Mouse (Mus musculus): ENCODE measurements around the gene Tlr12. TPM values are rescaled to one million over a fixed set of nuclear protein-coding genes. Genes with fewer than 3 reads are reported as not detected.
"Not testable (repeated sequence)": the region's sequence is repeated elsewhere in the genome, so short reads cannot be mapped to it uniquely, and the experiment has no call there.

The Tlr12 gene
- 1.9 and 2.1 TPM in 2 replicates for polyA plus RNA-seq (2012; rRNA removed)

- DNase-seq (ENCODE audit: low read depth) = no peak
- TF ChIP-seq CTCF (IDR thresholded peaks at IDR 0.05; ENCODE audit: borderline replicate concordance, extremely low read depth, insufficient read depth, insufficient read length) = no peak
- TF ChIP-seq POLR2A (IDR thresholded peaks at IDR 0.05; ENCODE audit: borderline replicate concordance, extremely low read depth, insufficient read depth, insufficient read length, poor library complexity, severe bottlenecking) = no peak
Measured at GRCm38 (mm10) chr4:128618246-128618911, at the start of gene Tlr12. TSS of gene Tlr12 (minus strand) at chr4:128618619.

- DNase-seq (ENCODE audit: low read depth) = not testable (repeated sequence)
Measured at GRCm38 (mm10) chr4:128667195-128667594, 48.8 kb upstream of the Tlr12 start.

- not testable (repeated sequence) for DNase-seq (ENCODE audit: low read depth)
Measured at GRCm38 (mm10) chr4:128666362-128666761, 47.9 kb upstream of the Tlr12 start.

GRCm38 (mm10) chr4:128664002-128664401 is 45.6 kb upstream of the Tlr12 start:
- no peak for DNase-seq (ENCODE audit: low read depth)
- TF ChIP-seq POLR2A (IDR thresholded peaks at IDR 0.05; ENCODE audit: borderline replicate concordance, extremely low read depth, insufficient read depth, insufficient read length, poor library complexity, severe bottlenecking) (no peak), CTCF (IDR thresholded peaks at IDR 0.05; ENCODE audit: borderline replicate concordance, extremely low read depth, insufficient read depth, insufficient read length) (no peak)

- no peak for DNase-seq (ENCODE audit: low read depth)
- no peak for TF ChIP-seq POLR2A (IDR thresholded peaks at IDR 0.05; ENCODE audit: borderline replicate concordance, extremely low read depth, insufficient read depth, insufficient read length, poor library complexity, severe bottlenecking)
- no peak for TF ChIP-seq CTCF (IDR thresholded peaks at IDR 0.05; ENCODE audit: borderline replicate concordance, extremely low read depth, insufficient read depth, insufficient read length)
Measured at GRCm38 (mm10) chr4:128661063-128661462, 42.6 kb upstream of the Tlr12 start.

GRCm38 (mm10) chr4:128660196-128660595 is 41.8 kb upstream of the Tlr12 start:
- TF ChIP-seq POLR2A (IDR thresholded peaks at IDR 0.05; ENCODE audit: borderline replicate concordance, extremely low read depth, insufficient read depth, insufficient read length, poor library complexity, severe bottlenecking) (no peak), CTCF (IDR thresholded peaks at IDR 0.05; ENCODE audit: borderline replicate concordance, extremely low read depth, insufficient read depth, insufficient read length) (no peak)
- no peak for DNase-seq (ENCODE audit: low read depth)

GRCm38 (mm10) chr4:128655446-128655845 is 37.0 kb upstream of the Tlr12 start:
- TF ChIP-seq CTCF (IDR thresholded peaks at IDR 0.05; ENCODE audit: borderline replicate concordance, extremely low read depth, insufficient read depth, insufficient read length) (no peak), POLR2A (IDR thresholded peaks at IDR 0.05; ENCODE audit: borderline replicate concordance, extremely low read depth, insufficient read depth, insufficient read length, poor library complexity, severe bottlenecking) (no peak)
- peak; percentile 56 for DNase-seq (ENCODE audit: low read depth)

GRCm38 (mm10) chr4:128654505-128655381 is 36.3 kb upstream of the Tlr12 start, which contains the start of gene Phc2:
TSS of gene Phc2 (plus strand) at chr4:128654702.
- TF ChIP-seq POLR2A (IDR thresholded peaks at IDR 0.05; ENCODE audit: borderline replicate concordance, extremely low read depth, insufficient read depth, insufficient read length, poor library complexity, severe bottlenecking) (0 out of 2 replicates have a peak, but pooled peaks have one; percentile 37), CTCF (IDR thresholded peaks at IDR 0.05; ENCODE audit: borderline replicate concordance, extremely low read depth, insufficient read depth, insufficient read length) (no peak)

GRCm38 (mm10) chr4:128652584-128653298 is 34.3 kb upstream of the Tlr12 start:
- TF ChIP-seq CTCF (IDR thresholded peaks at IDR 0.05; ENCODE audit: borderline replicate concordance, extremely low read depth, insufficient read depth, insufficient read length) (no peak), POLR2A (IDR thresholded peaks at IDR 0.05; ENCODE audit: borderline replicate concordance, extremely low read depth, insufficient read depth, insufficient read length, poor library complexity, severe bottlenecking) (no peak)
- DNase-seq (ENCODE audit: low read depth) = peak; percentile 37

More at GRCm38 (mm10) chr4:128654505-128655381, 36.3 kb upstream of the Tlr12 start, which contains the start of gene Phc2:
- peak; percentile 98 for DNase-seq (ENCODE audit: low read depth)

- DNase-seq (ENCODE audit: low read depth) = peak; percentile 29
- TF ChIP-seq POLR2A (IDR thresholded peaks at IDR 0.05; ENCODE audit: borderline replicate concordance, extremely low read depth, insufficient read depth, insufficient read length, poor library complexity, severe bottlenecking) (no peak), CTCF (IDR thresholded peaks at IDR 0.05; ENCODE audit: borderline replicate concordance, extremely low read depth, insufficient read depth, insufficient read length) (no peak)
Measured at GRCm38 (mm10) chr4:128651530-128651929, 33.1 kb upstream of the Tlr12 start.

- no peak for DNase-seq (ENCODE audit: low read depth)
- TF ChIP-seq CTCF (IDR thresholded peaks at IDR 0.05; ENCODE audit: borderline replicate concordance, extremely low read depth, insufficient read depth, insufficient read length) (no peak), POLR2A (IDR thresholded peaks at IDR 0.05; ENCODE audit: borderline replicate concordance, extremely low read depth, insufficient read depth, insufficient read length, poor library complexity, severe bottlenecking) (no peak)
Measured at GRCm38 (mm10) chr4:128648567-128649255, 30.3 kb upstream of the Tlr12 start.
